Mouse (Mus musculus): Measurements from ENCODE around the gene Cpne2.

- TF ChIP-seq CTCF (conservative IDR thresholded peaks at IDR 0.05; ENCODE audit: low read length) (no peak), NANOG (IDR thresholded peaks at IDR 0.05; ENCODE audit: borderline replicate concordance, low read length) (no peak), POU5F1 (IDR thresholded peaks at IDR 0.05; ENCODE audit: borderline replicate concordance, low read length) (no peak)
Measured at GRCm38 (mm10) chr8:94575148-94575547, 42.4 kb downstream of the Cpne2 start.

Measured in E14TG2a.4 (cell line).